Mouse (Mus musculus): ENCODE measurements around the gene Mcpt2. TPM values are rescaled to one million over a fixed set of nuclear protein-coding genes. Genes with fewer than 3 reads are reported as not detected.
"Not testable (repeated sequence)": the region's sequence is repeated elsewhere in the genome, so short reads cannot be mapped to it uniquely, and the experiment has no call there.

The Mcpt2 gene
- not detected for polyA plus RNA-seq (2017; shearing (Covaris generic))

- ATAC-seq: not testable (repeated sequence)
Observed at GRCm38 (mm10) chr14:56041792-56042191, at the start of gene Mcpt2. Gene Mcpt2, plus strand, starts transcription at chr14:56042041.

DNA sequence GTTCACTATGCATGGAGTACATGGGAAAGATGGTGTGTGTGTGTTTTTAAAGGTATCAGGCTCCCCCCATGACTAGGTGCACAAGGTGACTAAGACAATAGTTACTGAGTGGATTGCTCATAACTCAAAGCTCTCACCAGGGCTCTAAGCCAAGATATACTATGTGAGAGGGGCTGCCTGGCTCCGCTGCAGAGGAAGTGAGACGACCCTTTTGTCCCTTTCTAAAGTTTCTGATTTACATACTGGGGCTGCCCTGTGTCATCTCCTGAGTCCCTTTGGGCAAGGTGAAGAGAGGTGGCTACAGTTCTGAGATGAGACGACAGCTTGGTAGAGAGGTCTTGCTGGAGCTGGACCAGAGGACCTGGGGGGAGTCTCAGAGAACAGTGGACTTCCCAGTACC, 28.7 kb upstream of the Mcpt2 start:
- ATAC-seq: no peak

- ATAC-seq: no peak
Observed at GRCm38 (mm10) chr14:56013924-56014323, 27.9 kb upstream of the Mcpt2 start.

DNA sequence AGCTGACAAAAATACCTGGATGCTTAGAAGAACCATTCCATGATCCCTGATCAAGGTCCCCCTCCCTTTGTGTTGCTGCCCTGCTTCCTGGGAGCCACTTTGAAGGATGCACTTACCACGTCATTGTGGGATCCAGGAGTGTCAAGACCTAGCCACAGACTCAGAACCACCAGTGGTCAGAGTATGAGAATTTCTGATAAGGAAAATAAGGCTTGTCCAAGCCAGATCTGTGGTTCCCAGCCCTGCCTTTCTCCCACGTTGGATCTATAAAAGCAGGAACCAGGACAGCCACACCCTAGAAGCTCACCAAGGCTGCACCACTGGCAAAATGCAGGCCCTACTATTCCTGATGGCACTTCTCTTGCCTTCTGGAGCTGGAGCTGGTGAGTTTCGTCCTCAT, 24.2 kb upstream of the Mcpt2 start, which contains the start of gene Mcpt1:
Gene Mcpt1 (plus strand): TSS at position 301 of the 400 bp plus-strand sequence.
- ATAC-seq: not testable (repeated sequence)

DNA sequence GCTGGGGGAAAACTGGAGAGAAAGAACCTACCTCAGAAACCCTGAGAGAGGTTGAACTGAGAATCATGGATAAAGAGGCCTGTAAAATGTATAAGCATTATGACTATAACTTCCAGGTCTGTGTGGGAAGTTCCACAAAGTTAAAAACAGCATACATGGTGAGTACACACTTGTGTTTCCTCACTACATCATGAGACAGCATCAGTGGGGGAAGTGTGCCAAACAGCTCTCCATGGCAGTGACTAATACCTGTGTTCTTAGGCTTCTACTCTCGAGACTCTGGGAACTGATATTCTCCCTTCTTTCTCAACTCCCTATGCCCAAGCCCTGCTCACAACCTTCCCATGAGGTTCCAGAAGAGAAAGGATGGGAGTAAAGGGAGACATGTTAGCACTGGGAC, 22.4 kb upstream of the Mcpt2 start:
- no peak for ATAC-seq

GRCm38 (mm10) chr14:56021305-56021704, 20.5 kb upstream of the Mcpt2 start:
- ATAC-seq: not testable (repeated sequence)

DNA sequence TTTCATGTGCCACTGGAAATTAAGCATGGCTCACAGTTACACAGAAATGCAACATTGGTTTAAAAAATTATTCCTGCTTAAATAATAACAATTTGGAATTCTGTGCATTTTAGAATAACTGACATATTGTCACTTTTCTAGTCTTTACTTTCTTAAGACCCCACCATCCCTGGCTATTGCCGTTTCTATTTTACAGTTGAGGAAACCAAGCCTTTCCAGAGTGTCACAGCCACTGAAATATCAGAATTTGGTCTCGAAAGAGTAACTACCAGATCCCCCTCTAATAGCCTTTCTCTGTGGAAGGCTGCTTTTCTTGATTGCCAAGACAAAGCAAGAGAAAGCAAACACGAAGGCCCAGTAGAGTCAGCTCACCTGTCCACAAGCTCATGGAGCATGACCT, 11.4 kb upstream of the Mcpt2 start, which contains the start of gene Mcpt9:
Gene Mcpt9 (minus strand): TSS at position 101 of the 400 bp plus-strand sequence.
- not testable (repeated sequence) for ATAC-seq

DNA sequence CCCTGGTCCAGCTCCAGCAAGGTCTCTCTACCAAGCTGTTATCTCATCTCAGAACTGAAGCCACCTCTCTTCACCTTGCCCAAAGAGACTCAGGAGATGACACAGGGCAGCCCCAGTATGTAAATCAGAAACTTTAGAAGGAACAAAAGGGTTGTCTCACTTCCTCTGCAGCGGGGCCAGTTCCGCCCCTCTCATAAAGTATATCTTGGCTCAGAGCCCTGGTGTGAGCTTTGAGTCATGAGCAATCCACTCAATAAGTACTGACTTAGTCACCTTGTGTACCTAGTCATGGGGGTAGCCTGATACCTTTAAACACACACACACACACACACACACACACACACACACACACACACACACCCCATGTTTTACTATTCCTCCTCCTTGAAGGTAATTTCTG, 7.4 kb upstream of the Mcpt2 start:
- no peak for ATAC-seq

DNA sequence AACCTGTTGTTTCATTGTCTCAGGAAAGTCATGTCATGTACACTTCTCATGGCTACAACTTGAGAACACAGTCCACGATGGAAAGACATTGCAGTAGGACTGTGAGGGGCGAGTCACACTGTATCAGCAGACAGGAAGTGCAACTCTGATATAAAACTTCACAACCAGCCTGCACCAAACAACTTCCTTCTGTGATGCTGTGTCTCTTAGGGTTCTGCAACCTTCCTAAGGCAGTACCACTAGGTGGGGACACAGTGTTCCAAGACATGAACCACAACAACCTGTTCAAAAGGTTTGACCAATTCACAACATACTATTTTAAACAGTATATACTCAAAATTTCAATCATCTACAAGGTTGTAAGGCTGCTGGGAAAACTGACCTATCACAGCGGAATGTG, 13.6 kb downstream of the Mcpt2 start:
- ATAC-seq: no peak

DNA sequence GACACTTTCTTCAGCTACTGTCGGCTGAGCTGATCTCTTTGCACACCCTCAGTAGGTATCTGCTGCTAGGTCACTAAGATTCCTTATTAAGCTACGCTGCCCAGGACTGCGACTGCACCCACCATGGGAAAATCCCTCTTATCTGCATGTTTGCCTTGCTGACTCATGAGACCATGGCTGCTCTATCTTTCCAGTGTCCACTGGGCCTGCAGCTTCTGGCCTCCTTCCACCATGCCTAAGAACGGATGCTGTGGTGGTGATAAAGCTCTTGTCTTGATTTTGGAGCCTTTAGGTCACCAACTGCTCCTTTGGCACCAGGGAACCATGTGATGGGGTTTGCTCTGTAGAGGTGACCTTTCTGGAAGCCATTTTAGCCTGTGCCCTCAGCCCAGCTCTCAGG, 15.9 kb downstream of the Mcpt2 start:
- ATAC-seq: no peak

- not testable (repeated sequence) for ATAC-seq
Observed at GRCm38 (mm10) chr14:56062213-56062612, 20.4 kb downstream of the Mcpt2 start, which contains the start of gene Mcpt4. Gene Mcpt4, minus strand, starts transcription at chr14:56062313.

DNA sequence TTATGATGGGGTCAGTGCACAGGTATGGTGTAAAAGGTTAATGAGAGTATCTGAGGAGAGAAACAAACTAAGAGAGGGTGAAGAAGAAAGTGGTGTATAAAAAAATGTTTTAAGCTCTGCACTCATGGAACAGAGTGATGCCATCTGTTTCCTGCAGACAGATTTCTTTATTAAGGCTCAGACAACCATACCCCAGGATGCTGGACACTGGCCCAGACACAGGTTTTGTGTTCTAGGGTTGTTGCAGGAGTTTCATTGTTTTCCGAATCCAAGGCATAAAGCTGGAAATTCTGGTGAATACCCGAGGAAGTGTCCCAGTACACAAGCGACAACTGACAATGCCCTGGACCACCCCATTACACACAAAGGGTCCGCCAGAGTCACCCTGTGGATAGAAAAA, 40.2 kb downstream of the Mcpt2 start:
- no peak for ATAC-seq

DNA sequence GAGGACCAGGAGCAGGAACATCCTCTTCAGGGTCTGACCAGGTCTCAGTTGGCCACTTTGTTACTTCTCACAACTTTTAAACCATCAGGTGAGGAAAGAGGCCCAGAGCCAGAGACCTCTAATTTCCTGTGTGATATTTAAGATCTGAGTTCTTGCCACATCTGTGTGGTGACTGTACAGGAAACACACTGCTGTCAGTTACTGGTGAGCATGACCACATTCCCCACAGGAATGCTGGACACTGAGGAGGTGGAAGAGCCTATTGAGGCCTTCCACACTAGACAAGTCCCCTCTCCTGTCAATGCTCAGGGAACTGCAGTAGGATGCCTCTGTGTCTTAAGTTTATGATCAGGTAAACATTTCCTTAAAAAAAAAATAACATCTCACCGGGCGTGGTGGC, 43.3 kb downstream of the Mcpt2 start, which contains the start of gene Mcpt8:
Gene Mcpt8 (minus strand): TSS at position 107 of the 400 bp plus-strand sequence.
- no peak for ATAC-seq

DNA sequence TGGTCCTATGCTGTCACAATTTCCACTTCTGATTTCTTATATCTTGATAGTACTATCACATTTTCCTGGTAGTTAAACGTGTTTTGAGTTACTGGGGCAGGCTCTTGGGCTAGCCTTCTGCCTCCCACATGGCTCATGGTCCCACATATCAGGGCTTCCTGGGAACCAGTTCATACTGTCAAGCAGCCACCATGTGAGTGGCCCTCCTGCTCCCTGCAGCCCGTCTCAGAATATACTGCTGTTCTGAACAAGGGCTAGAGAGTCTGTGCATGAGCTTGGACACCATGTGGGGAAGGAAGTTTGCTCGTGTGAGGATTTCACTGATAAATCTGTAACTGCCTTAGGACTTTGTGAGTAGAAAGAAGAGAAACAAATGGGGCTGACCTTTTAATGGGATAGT, 44.9 kb downstream of the Mcpt2 start:
- no peak for ATAC-seq

- no peak for ATAC-seq
Observed at GRCm38 (mm10) chr14:56093353-56093752, 51.5 kb downstream of the Mcpt2 start.

Other genes starting within 250 kb of the Mcpt2 start
- not detected for gene Nfatc4, start 218.9 kb upstream of the Mcpt2 start, polyA plus RNA-seq (2017; shearing (Covaris generic))
- gene Nynrin, start 188.0 kb upstream of the Mcpt2 start, polyA plus RNA-seq (2017; shearing (Covaris generic)): under 1 TPM in 1 of 2 experiments, not detected in 1; 0.08 TPM
- gene Cbln3, start 157.6 kb upstream of the Mcpt2 start, polyA plus RNA-seq (2017; shearing (Covaris generic)): under 1 TPM in 1 of 2 experiments, not detected in 1; 0.24 TPM
- 10 to 100 TPM in 1 of 2 experiments, 1 to 10 TPM in 1; 9.9 to 11.6 TPM for gene Khnyn, start 157.1 kb upstream of the Mcpt2 start, polyA plus RNA-seq (2017; shearing (Covaris generic))
- 10 to 100 TPM; 66.2 to 86.2 TPM for gene Sdr39u1, start 141.7 kb upstream of the Mcpt2 start, polyA plus RNA-seq (2017; shearing (Covaris generic))
- not detected for gene Cma1, start 97.4 kb upstream of the Mcpt2 start, polyA plus RNA-seq (2017; shearing (Covaris generic))
- gene Cma2, start 91.1 kb upstream of the Mcpt2 start, polyA plus RNA-seq (2017; shearing (Covaris generic)): not detected
- not detected for gene Mcpt1, start 24.1 kb upstream of the Mcpt2 start, polyA plus RNA-seq (2017; shearing (Covaris generic))
- gene Mcpt9, start 11.5 kb upstream of the Mcpt2 start, polyA plus RNA-seq (2017; shearing (Covaris generic)): not detected
- gene Mcpt4, start 20.3 kb downstream of the Mcpt2 start, polyA plus RNA-seq (2017; shearing (Covaris generic)): not detected
- not detected for gene Mcpt8, start 43.2 kb downstream of the Mcpt2 start, polyA plus RNA-seq (2017; shearing (Covaris generic))
- gene Ctsg, start 60.5 kb downstream of the Mcpt2 start, polyA plus RNA-seq (2017; shearing (Covaris generic)): not detected
- not detected for gene Gzme, start 78.6 kb downstream of the Mcpt2 start, polyA plus RNA-seq (2017; shearing (Covaris generic))
- gene Gzmd, start 90.6 kb downstream of the Mcpt2 start, polyA plus RNA-seq (2017; shearing (Covaris generic)): not detected
- not detected for gene Gzmg, start 117.5 kb downstream of the Mcpt2 start, polyA plus RNA-seq (2017; shearing (Covaris generic))
- not detected for gene Gzmn, start 132.6 kb downstream of the Mcpt2 start, polyA plus RNA-seq (2017; shearing (Covaris generic))
- gene Gzmf, start 169.4 kb downstream of the Mcpt2 start, polyA plus RNA-seq (2017; shearing (Covaris generic)): under 1 TPM in 1 of 2 experiments, not detected in 1; 0.96 TPM
- gene Gzmc, start 192.6 kb downstream of the Mcpt2 start, polyA plus RNA-seq (2017; shearing (Covaris generic)): 10 to 100 TPM in 1 of 2 experiments, 1 to 10 TPM in 1; 6.0 to 10.5 TPM
- gene Gzmb, start 220.2 kb downstream of the Mcpt2 start, polyA plus RNA-seq (2017; shearing (Covaris generic)): 100 to 1,000 TPM; 142 to 148 TPM

Data from activated CD4-positive, CD25-positive, alpha-beta regulatory T cell, adult 4 months (primary cell).